Mouse (Mus musculus) adrenal gland, postnatal 10 days (tissue): ENCODE results near the gene Ndufv2. TPM values are rescaled to one million over a fixed set of nuclear protein-coding genes. Genes with fewer than 3 reads are reported as not detected.
A peak's percentile ranks its signal among the peaks of the same experiment; 100 is the strongest.
"Not testable (repeated sequence)": the region's sequence is repeated elsewhere in the genome, so short reads cannot be mapped to it uniquely, and the experiment has no call there.

ENCODE experiments used
- DNase-seq: peaks from one replicate; pipeline ENCODE4 v3.0.0; 2021; ENCODE audit warnings: mixed read lengths
- total RNA-seq, 2 experiments: library from RNA; stranded (reverse); gene quantifications; 2 replicates each; pipeline ENCODE4 v1.2.3; 2021

The Ndufv2 gene
- total RNA-seq, 2 experiments from 2014 or later, result 725 to 798 TPM

- no peak for DNase-seq
Observed at GRCm38 (mm10) chr17:66085038-66085437, 16.3 kb downstream of the Ndufv2 start.

GRCm38 (mm10) chr17:66084486-66084885 lies 16.9 kb downstream of the Ndufv2 start:
- no peak for DNase-seq

- DNase-seq, result no peak
Observed at GRCm38 (mm10) chr17:66077437-66077850, 23.9 kb downstream of the Ndufv2 start.

GRCm38 (mm10) chr17:66076934-66077333 lies 24.4 kb downstream of the Ndufv2 start, which contains the start of gene Ankrd12:
TSS of gene Ankrd12 (minus strand) at chr17:66077089.
- DNase-seq, result peak; percentile 98

- peak; percentile 59 for DNase-seq
Observed at GRCm38 (mm10) chr17:66076174-66076927, 25.0 kb downstream of the Ndufv2 start.

GRCm38 (mm10) chr17:66075827-66076173 lies 25.6 kb downstream of the Ndufv2 start:
- DNase-seq, result peak; percentile 11

- DNase-seq, result no peak
Observed at GRCm38 (mm10) chr17:66073971-66074370, 27.4 kb downstream of the Ndufv2 start.

GRCm38 (mm10) chr17:66069036-66069435 lies 32.3 kb downstream of the Ndufv2 start:
- not testable (repeated sequence) for DNase-seq

- DNase-seq, result no peak
Observed at GRCm38 (mm10) chr17:66065115-66065514, 36.2 kb downstream of the Ndufv2 start.

- DNase-seq, result no peak
Observed at GRCm38 (mm10) chr17:66061241-66061938, 40.0 kb downstream of the Ndufv2 start.

- no peak for DNase-seq
Observed at GRCm38 (mm10) chr17:66058160-66058559, 43.2 kb downstream of the Ndufv2 start.

GRCm38 (mm10) chr17:66057145-66057544 lies 44.2 kb downstream of the Ndufv2 start:
- DNase-seq, result no peak

GRCm38 (mm10) chr17:66053349-66053748 lies 48.0 kb downstream of the Ndufv2 start:
- DNase-seq, result no peak

GRCm38 (mm10) chr17:66048795-66049194 lies 52.6 kb downstream of the Ndufv2 start:
- DNase-seq, result no peak

GRCm38 (mm10) chr17:66048199-66048598 lies 53.2 kb downstream of the Ndufv2 start:
- DNase-seq, result no peak

- not testable (repeated sequence) for DNase-seq
Observed at GRCm38 (mm10) chr17:66043679-66044078, 57.7 kb downstream of the Ndufv2 start.

- no peak for DNase-seq
Observed at GRCm38 (mm10) chr17:66041020-66041419, 60.3 kb downstream of the Ndufv2 start.

- DNase-seq, result no peak
Observed at GRCm38 (mm10) chr17:66033239-66033638, 68.1 kb downstream of the Ndufv2 start.

- no peak for DNase-seq
Observed at GRCm38 (mm10) chr17:66031991-66032390, 69.4 kb downstream of the Ndufv2 start.
